Mouse (Mus musculus): ENCODE data around the gene Atp6v0d1.
A peak's percentile ranks its signal among the peaks of the same experiment; 100 is the strongest.
"Not testable (repeated sequence)": the region's sequence is repeated elsewhere in the genome, so short reads cannot be mapped to it uniquely, and the experiment has no call there.

Atp6v0d1 gene

DNA sequence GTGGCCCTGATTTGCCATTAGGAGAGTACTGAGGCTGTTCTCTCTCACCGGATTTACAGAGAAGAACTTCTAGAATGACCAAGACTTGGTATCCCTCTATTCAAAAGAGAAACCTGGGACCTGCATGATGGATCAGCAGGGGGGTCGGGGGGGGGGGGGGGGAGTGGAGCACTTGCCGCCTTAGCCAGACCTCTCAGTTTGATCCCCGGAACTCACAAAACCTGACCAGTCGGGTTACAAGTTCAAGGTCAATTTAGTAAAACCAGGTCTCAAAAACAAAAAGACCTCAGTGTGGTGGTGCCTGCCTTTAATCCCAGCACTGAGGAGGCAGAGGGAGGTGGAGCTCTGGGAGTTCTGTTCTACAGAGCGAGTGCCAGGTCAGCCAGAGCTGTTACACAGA, 8.9 kb upstream of the Atp6v0d1 start:
- DNase-seq (ENCODE audit: low spot score): no peak

DNA sequence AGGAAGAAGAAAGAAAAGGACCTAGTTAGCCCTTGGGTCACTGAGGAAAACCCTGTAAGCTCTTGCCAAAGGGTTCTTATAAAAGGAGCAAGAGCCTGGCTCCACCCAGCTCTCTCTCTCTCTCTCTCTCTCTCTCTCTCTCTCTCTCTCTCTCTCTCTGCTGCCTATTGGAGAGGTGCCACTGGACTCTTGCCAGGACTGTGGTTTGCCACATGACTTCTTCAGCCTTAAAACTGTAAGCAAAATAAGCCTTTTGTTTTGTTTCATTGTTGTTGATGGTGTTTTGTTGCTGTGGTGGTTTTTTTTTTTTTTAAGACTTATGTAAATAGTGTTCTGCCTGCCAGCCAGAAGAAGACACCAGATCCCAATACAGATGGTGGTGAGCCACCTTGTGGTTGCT, 7.6 kb upstream of the Atp6v0d1 start:
- DNase-seq (ENCODE audit: low spot score): peak; percentile 29

DNA sequence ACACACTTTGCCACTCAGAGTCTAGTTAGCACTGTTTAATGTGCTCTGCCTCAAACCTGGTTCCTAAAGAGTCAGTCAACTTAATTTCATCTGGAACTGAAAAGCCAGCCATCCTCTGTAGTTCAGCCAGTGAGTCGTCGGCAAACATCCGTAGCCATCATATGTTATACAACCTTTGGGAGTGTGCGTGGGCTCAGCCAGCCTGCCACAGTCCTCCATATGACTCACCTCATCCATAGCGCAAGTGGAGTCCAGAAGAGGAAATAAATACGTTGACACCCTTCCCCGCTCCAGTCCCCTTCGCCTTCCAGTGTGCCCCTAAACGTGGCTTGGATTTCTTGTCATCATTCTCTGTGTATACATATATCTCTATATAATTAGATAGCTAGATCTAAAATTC, 6.0 kb upstream of the Atp6v0d1 start:
- DNase-seq (ENCODE audit: low spot score): no peak

GRCm38 (mm10) chr8:105566703-105567595, 1.1 kb upstream of the Atp6v0d1 start:
- peak; percentile 12 for DNase-seq (ENCODE audit: low spot score)

DNA sequence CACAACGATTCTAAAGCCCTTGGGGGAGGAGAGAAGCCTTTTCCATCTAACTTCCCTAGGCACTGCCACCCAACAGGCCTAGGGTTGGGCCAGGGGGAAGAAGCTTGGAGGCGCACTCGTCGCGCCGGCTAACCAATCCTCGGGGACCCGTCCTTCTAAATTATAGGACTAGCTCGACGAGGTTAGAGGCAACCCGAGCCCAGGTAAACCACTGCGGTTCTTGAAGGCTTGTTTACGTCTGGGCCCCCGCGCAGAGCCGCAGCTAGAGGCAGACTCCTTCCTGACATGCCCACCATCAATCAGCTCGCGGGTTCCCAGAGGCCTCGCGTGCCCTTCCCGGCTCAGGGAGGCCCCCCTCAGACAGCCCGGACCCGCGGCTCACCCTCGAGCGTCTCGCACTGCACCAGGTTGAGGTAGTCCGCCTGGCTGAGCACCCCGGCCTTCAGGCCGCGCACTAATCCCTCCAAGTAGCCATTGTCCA, 406 bp downstream of the Atp6v0d1 start:
- no peak for DNase-seq (ENCODE audit: low spot score)

DNA sequence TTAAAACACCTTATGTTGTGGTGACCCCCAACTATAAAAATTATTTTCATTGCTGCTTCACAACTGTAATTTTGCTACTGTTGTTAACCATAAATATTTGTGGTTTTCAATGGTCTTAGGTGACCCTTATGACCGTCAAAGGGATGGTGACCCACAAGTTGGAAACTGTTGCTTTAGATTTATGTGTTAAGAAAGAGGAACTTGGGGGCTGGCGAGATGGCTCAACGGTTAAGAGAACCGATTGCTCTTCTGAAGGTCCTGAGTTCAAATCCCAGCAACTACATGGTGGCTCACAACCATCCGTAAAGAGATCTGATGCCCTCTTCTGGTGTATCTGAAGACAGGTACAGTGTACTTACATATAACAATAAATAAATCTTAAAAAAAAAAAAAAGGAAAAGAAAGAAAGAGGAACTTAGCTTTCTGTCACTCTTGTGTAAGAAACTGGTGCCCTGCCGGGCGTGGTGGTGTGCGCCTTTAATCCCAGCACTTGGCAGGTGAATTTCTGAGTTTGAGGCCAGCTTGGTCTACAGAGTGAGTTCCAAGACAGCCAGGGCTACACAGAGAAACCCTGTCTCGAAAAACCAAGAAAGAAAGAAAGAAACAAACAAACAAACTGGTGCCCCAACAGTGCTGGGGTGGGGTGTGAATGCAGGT, 1.1 kb downstream of the Atp6v0d1 start:
- not testable (repeated sequence) for DNase-seq (ENCODE audit: low spot score)

GRCm38 (mm10) chr8:105563871-105564270, 2.0 kb downstream of the Atp6v0d1 start:
- DNase-seq (ENCODE audit: low spot score): no peak

DNA sequence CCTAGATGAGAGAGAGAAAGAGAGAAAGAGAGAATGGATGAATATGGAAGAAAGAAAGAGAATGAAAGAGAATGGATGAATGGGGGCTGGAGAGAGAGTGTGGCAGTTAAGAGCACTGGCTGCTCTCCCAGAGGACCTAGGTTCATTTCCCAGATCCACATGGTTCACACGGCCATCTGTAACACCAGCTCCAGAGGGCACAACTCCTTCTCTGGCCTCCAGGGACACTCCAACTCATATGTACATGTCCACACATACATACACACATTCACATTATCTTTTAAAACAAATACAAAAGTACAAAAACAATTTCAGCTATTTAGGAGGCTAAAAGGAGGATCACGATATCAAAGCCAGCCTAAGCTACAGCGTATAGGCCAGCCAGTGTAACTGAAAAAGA, 3.0 kb downstream of the Atp6v0d1 start:
- DNase-seq (ENCODE audit: low spot score): no peak

DNA sequence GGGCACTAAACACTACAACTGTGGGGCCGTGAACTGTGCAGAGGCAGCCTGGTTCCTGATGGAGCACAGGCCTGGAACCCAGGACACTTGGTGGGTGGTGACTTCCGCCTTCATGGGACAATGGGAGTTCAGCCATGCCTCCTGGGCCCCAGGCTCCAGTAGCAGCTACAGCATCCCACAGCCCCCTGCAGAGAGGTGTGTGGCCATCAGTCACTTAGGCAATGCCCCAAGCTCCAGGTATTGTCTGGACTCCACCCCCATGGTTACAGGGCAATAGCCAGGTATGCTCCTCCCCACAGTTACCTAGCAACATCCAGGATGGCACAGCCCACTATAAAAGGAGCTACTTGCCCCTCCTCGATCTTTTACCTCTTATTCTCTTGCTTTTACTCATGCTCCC, 10.6 kb downstream of the Atp6v0d1 start:
- no peak for DNase-seq (ENCODE audit: low spot score)

DNA sequence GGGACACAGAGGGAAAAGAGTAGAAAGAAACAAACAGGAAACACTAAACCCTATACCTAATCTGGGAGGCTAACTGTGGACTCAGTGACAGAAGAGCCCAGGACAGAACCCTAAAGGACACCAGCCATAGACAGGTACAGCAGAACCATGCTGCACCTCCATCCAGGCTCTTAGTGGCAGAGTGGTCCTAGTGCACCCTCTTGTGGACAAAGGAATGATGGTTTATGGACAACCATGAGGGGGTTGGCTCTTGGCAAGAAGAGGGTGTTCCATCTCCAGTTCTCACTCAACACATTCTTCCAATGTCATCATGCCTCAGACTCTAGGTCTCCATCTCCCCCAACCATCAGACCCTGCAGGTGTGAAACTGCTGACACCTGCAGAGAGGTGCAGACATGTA, 11.8 kb downstream of the Atp6v0d1 start:
- peak; percentile 66 for DNase-seq (ENCODE audit: low spot score)

- DNase-seq (ENCODE audit: low spot score): no peak
Measured at GRCm38 (mm10) chr8:105552824-105553223, 13.0 kb downstream of the Atp6v0d1 start.

GRCm38 (mm10) chr8:105552032-105552431, 13.8 kb downstream of the Atp6v0d1 start:
- DNase-seq (ENCODE audit: low spot score): no peak

- DNase-seq (ENCODE audit: low spot score): no peak
Measured at GRCm38 (mm10) chr8:105550083-105550482, 15.8 kb downstream of the Atp6v0d1 start.

GRCm38 (mm10) chr8:105549506-105549905, 16.3 kb downstream of the Atp6v0d1 start:
- no peak for DNase-seq (ENCODE audit: low spot score)

DNA sequence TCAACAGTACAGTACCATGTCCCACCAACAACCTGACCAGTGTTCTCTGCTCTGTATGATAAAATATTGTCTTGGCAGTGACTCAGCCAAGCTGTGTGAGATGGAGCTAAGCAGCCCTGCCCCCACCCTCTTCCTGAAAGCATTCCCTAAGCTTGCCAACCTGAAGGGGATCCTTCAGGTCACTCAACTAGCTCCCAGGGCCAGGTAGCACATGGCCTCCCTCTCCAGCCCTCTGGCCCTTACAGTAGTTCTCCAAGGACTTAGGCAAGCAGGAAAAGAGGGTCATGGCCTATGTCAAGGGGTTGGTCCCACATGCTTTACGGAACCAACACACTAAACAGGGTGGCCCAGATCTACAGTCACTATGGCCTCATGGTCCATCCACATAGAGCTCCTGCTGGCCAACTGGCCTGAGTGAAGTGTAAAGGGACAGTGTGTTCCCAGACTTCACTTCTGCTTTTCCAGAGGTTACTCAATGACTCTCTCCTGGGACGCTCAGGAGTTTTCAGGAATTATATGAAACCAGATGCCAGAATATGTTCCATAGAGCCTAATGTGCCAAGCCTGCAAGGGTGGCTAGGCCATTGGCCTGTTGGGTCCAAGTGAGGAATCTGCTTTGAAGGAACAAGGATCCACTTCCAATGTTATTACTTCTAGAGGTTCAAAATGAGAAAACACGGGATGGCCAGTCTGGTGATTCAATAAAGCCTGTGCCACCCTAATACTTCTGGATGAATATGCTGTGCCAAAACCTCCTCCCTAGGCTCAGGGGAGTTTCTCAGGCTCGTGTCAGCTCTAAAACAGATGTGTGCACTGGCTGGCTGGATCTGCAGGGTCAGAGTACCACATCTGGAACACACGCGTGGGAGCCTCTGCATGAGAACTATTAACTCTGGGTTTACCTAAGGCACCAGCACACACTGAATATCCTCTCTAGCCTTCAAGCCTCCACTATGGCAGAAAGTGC, 19.2 kb downstream of the Atp6v0d1 start:
- no peak for DNase-seq (ENCODE audit: low spot score)

- no peak for DNase-seq (ENCODE audit: low spot score)
Measured at GRCm38 (mm10) chr8:105545249-105545648, 20.6 kb downstream of the Atp6v0d1 start.

- peak; percentile 35 for DNase-seq (ENCODE audit: low spot score)
Measured at GRCm38 (mm10) chr8:105544544-105545205, 21.2 kb downstream of the Atp6v0d1 start.

DNA sequence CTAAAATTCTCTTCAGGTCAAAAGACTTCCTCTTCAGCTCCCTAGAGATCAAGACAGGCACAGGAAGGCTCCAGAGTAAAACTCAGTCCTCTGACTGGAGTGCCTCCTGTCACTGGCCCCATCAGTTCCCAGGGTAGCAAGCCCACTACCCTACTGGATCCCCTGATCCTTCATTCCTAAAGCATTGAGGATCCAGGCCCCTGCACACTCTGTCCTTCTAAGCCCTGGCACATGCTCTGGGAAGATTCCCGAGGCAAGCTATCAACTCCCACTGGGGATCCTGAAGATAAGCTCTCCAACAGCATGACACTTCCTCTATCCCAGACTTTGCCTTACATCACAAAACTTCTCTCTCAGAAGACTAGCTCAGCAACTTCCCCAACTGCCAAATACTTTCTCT, 22.1 kb downstream of the Atp6v0d1 start:
- DNase-seq (ENCODE audit: low spot score): no peak

DNA sequence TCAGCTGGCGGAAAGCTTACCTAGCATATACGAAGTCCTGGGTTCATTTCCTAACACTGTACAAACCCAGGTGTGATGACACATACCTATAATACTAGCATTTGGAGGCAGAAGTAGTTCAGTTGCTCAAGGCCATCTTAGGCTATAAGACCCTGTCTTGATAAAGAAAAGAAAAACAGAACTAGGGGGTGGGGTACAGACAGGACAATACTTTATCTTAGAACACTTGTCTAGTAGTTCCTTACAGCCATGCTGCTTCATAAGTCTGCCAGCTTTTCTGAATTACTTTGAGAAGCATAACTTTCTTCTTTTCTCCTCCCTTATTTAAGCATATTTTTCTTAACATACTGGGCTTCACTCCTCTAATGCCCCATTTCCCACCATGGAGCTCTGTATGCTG, 23.0 kb downstream of the Atp6v0d1 start:
- DNase-seq (ENCODE audit: low spot score): no peak

- DNase-seq (ENCODE audit: low spot score): no peak
Measured at GRCm38 (mm10) chr8:105542032-105542656, 23.7 kb downstream of the Atp6v0d1 start.

DNA sequence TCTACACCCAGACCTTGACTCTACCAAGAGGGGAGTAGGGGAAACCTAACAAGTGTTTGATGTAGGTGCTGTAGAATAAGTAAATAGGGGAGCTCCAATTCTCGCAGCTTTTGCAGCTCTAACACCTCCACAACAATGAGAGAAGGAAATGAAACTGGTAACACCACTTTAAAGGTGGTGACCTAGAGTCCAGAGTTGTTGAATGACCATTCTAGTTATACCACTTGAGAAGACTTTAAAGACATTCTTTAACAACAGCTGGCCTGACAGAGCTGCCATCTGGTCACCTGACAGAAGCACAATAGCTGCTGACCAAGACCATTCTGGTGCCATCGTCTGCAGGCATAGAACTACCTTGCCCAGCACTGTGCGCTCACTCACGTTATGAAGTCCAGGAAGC, 26.9 kb downstream of the Atp6v0d1 start:
- no peak for DNase-seq (ENCODE audit: low spot score)
